Comparison of ENCODE assay signal across 17 mouse cellular contexts in genomic region chr9:54536236-54536635, GRCm38 (mm10). TPM values are rescaled to one million over a fixed set of nuclear protein-coding genes. Genes with fewer than 3 reads are reported as not detected.
A peak's percentile ranks its signal among the peaks of the same experiment; 100 is the strongest.
DNase-seq lines count a peak whose midpoint lies in the region; ATAC-seq and TF ChIP-seq lines count a peak whose summit lies in the region.
"Had no signal": no experiment of that assay in that cellular context is flagged by ENCODE, and none has a peak within 500 bp of the region (broad histone marks: within the 10 kb centered on the region; RNA-seq: fewer than 3 reads in every experiment).

No protein-coding gene starts in this region.

- WGBS in kidney, embryonic 16.5 days = 82% methylated on average over 7 of the region's 7 CpGs
- 62% methylated on average over 7 of the region's 7 CpGs for WGBS in midbrain, postnatal 0 days
- WGBS in midbrain, embryonic 15.5 days = 59% methylated on average over 7 of the region's 7 CpGs
- WGBS in lung, adult 2 months = 75% methylated on average over 7 of the region's 7 CpGs

- no peak overlapping the region for H3K4me2 ChIP-seq in kidney, embryonic 16.5 days (replicated peaks; ENCODE audit: low read depth, low read length)
- H3K4me2 ChIP-seq in midbrain, postnatal 0 days (ENCODE audit: low read depth, low read length, poor library complexity, severe bottlenecking) = no peak overlapping the region
- H3K4me2 ChIP-seq in midbrain, embryonic 15.5 days = no peak overlapping the region

- H3K27me3 ChIP-seq in kidney, embryonic 16.5 days (ENCODE audit: insufficient read depth, low read length) = no peaks in the 10 kb centered on the region
- H3K27me3 ChIP-seq in midbrain, postnatal 0 days (ENCODE audit: insufficient read depth, low read length) = no peaks in the 10 kb centered on the region
- H3K27me3 ChIP-seq in midbrain, embryonic 15.5 days (replicated peaks) = no peaks in the 10 kb centered on the region

- H3K4me3 ChIP-seq in kidney, embryonic 16.5 days (ENCODE audit: low read length) = no peak overlapping the region
- no peak overlapping the region for H3K4me3 ChIP-seq in midbrain, postnatal 0 days (ENCODE audit: low read depth, low read length)
- no peak overlapping the region for H3K4me3 ChIP-seq in midbrain, embryonic 15.5 days
- H3K4me3 ChIP-seq in lung, adult 2 months (replicated peaks; ENCODE audit: extremely low read depth, low read depth, low read length) = no peak overlapping the region
- H3K4me3 ChIP-seq: left cerebral cortex, adult 2 months had no signal

- TF ChIP-seq CTCF in midbrain, postnatal 0 days (IDR thresholded peaks at IDR 0.05) = no peak
- no peak for TF ChIP-seq CTCF in lung, adult 2 months (IDR thresholded peaks at IDR 0.05; ENCODE audit: insufficient read depth, low read length)

- no peak overlapping the region for H3K27ac ChIP-seq in kidney, embryonic 16.5 days (ENCODE audit: low read length)
- H3K27ac ChIP-seq in midbrain, postnatal 0 days (ENCODE audit: low read depth, low read length) = no peak overlapping the region
- H3K27ac ChIP-seq in midbrain, embryonic 15.5 days = no peak overlapping the region
- H3K27ac ChIP-seq: left cerebral cortex, adult 2 months had no signal

- H3K9ac ChIP-seq in kidney, embryonic 16.5 days (replicated peaks; ENCODE audit: low read length) = no peak overlapping the region
- H3K9ac ChIP-seq in midbrain, postnatal 0 days (replicated peaks; ENCODE audit: low read length, poor library complexity, severe bottlenecking) = no peak overlapping the region
- no peak overlapping the region for H3K9ac ChIP-seq in midbrain, embryonic 15.5 days

- no peaks in the 10 kb centered on the region for H3K4me1 ChIP-seq in kidney, embryonic 16.5 days (ENCODE audit: insufficient read depth, low read length)
- no peaks in the 10 kb centered on the region for H3K4me1 ChIP-seq in midbrain, postnatal 0 days (ENCODE audit: insufficient read depth, low read length)
- peaks cover 10% of the 10 kb centered on the region for H3K4me1 ChIP-seq in midbrain, embryonic 15.5 days
- no peaks in the 10 kb centered on the region for H3K4me1 ChIP-seq in lung, adult 2 months (ENCODE audit: control insufficient read depth, insufficient read depth, low read length)

- no peaks in the 10 kb centered on the region for H3K9me3 ChIP-seq in kidney, embryonic 16.5 days (ENCODE audit: low read length)
- no peaks in the 10 kb centered on the region for H3K9me3 ChIP-seq in midbrain, postnatal 0 days (ENCODE audit: low read length)
- no peaks in the 10 kb centered on the region for H3K9me3 ChIP-seq in midbrain, embryonic 15.5 days
- H3K9me3 ChIP-seq: G1E had no signal

- peak; percentile 46 to 64 for DNase-seq in cerebellum, postnatal 25 days
- DNase-seq in cerebellum, adult 11-12 months = no peak
- peak; percentile 17 for DNase-seq in kidney, adult 11 months
- DNase-seq in midbrain, postnatal 0 days (ENCODE audit: low spot score) = peak; percentile 32
- peak; percentile 36 to 38 for DNase-seq in kidney, postnatal 4 days
- no peak for DNase-seq in lung, adult 2 months
- DNase-seq: heart, postnatal 36 days; lung, postnatal 14 days; thymus, adult 2 months had no signal

- H3K36me3 ChIP-seq in kidney, embryonic 16.5 days (ENCODE audit: insufficient read depth, low read length) = no peaks in the 10 kb centered on the region
- no peaks in the 10 kb centered on the region for H3K36me3 ChIP-seq in midbrain, postnatal 0 days (ENCODE audit: insufficient read depth, low read length)
- no peaks in the 10 kb centered on the region for H3K36me3 ChIP-seq in midbrain, embryonic 15.5 days (replicated peaks)
- H3K36me3 ChIP-seq: G1E had no signal

- ATAC-seq in kidney, embryonic 16.5 days (ENCODE audit: low FRiP score, low TSS enrichment) = no peak
- no peak for ATAC-seq in midbrain, postnatal 0 days (ENCODE audit: low FRiP score)
- ATAC-seq in midbrain, embryonic 15.5 days (replicated peaks) = no peak

- no peak for TF ChIP-seq POLR2A in lung, adult 2 months (IDR thresholded peaks at IDR 0.05; ENCODE audit: borderline replicate concordance, extremely low read depth, low read depth, low read length)

RNA-seq across cellular contexts. Expression of gene Sh2d7, which starts 2.5 kb away (rescaled TPM):
- not detected in 2 replicates for polyA plus RNA-seq in kidney, embryonic 16.5 days (2015; fragmentation: Nextera tagmentation; extraction: Ambion mirVana)
- total RNA-seq in midbrain, postnatal 0 days (2014; rRNA removed) = 0.33 TPM in 1 of 2 replicates, not detected in the other
- 0.09 TPM in 1 of 2 replicates, not detected in the other for polyA plus RNA-seq in midbrain, postnatal 0 days (2015; fragmentation: Nextera tagmentation; extraction: Ambion mirVana)
- not detected in 2 replicates for polyA plus RNA-seq in midbrain, embryonic 15.5 days (2015; fragmentation: Nextera tagmentation; extraction: Ambion mirVana)
- polyA plus RNA-seq in lung, adult 2 months (2012; rRNA removed) = 0.14 and 0.15 TPM in 2 replicates
- total RNA-seq: adrenal gland, postnatal 4 days; gastrocnemius, adult 8-10 months; heart, postnatal 36 days had no signal
- polyA plus RNA-seq: embryonic facial prominence, embryonic 11.5 days; G1E; limb, embryonic 14.5 days had no signal

RNA-seq across cellular contexts. Expression of gene Cib2, which starts 23.8 kb away (rescaled TPM):
- polyA plus RNA-seq in kidney, embryonic 16.5 days (2015; fragmentation: Nextera tagmentation; extraction: Ambion mirVana) = 15.8 and 15.9 TPM in 2 replicates
- 62.7 and 65.4 TPM in 2 replicates for total RNA-seq in midbrain, postnatal 0 days (2014; rRNA removed)
- polyA plus RNA-seq in midbrain, postnatal 0 days (2015; fragmentation: Nextera tagmentation; extraction: Ambion mirVana) = 84.3 and 84.9 TPM in 2 replicates
- polyA plus RNA-seq in midbrain, embryonic 15.5 days (2015; fragmentation: Nextera tagmentation; extraction: Ambion mirVana) = 43.2 and 44.6 TPM in 2 replicates
- polyA plus RNA-seq in lung, adult 2 months (2012; rRNA removed) = 7.5 and 9.7 TPM in 2 replicates
- total RNA-seq: G1E had no signal

RNA-seq across cellular contexts. Expression of gene Dmxl2, which starts 34.8 kb away (rescaled TPM):
- polyA plus RNA-seq in kidney, embryonic 16.5 days (2015; fragmentation: Nextera tagmentation; extraction: Ambion mirVana) = 4.7 and 5.7 TPM in 2 replicates
- total RNA-seq in midbrain, postnatal 0 days (2014; rRNA removed) = 132 and 158 TPM in 2 replicates
- 40.7 and 44.7 TPM in 2 replicates for polyA plus RNA-seq in midbrain, postnatal 0 days (2015; fragmentation: Nextera tagmentation; extraction: Ambion mirVana)
- polyA plus RNA-seq in midbrain, embryonic 15.5 days (2015; fragmentation: Nextera tagmentation; extraction: Ambion mirVana) = 57.0 and 63.2 TPM in 2 replicates
- 3.8 and 6.6 TPM in 2 replicates for polyA plus RNA-seq in lung, adult 2 months (2012; rRNA removed)
- polyA plus RNA-seq: G1E had no signal

RNA-seq across cellular contexts. Expression of gene Idh3a, which starts 49.9 kb away (rescaled TPM):
- 167 and 174 TPM in 2 replicates for polyA plus RNA-seq in kidney, embryonic 16.5 days (2015; fragmentation: Nextera tagmentation; extraction: Ambion mirVana)
- total RNA-seq in midbrain, postnatal 0 days (2014; rRNA removed) = 87.2 and 103 TPM in 2 replicates
- polyA plus RNA-seq in midbrain, postnatal 0 days (2015; fragmentation: Nextera tagmentation; extraction: Ambion mirVana) = 184 and 191 TPM in 2 replicates
- 132 and 136 TPM in 2 replicates for polyA plus RNA-seq in midbrain, embryonic 15.5 days (2015; fragmentation: Nextera tagmentation; extraction: Ambion mirVana)
- 20.1 and 37.0 TPM in 2 replicates for polyA plus RNA-seq in lung, adult 2 months (2012; rRNA removed)

Comparison
In these comparisons a context has a peak if more than half of its experiments do, and no peak if none do; other contexts are left out.
1. DNase-seq: peak in cerebellum, postnatal 25 days (2 of 2), kidney, adult 11 months (single experiment), midbrain, postnatal 0 days (single experiment) and kidney, postnatal 4 days (2 of 2); none in cerebellum, adult 11-12 months (single experiment) and lung, adult 2 months (single experiment).